Mouse (Mus musculus) heart, embryonic 16.5 days (tissue): ENCODE measurements around the gene Per1. TPM values are rescaled to one million over a fixed set of nuclear protein-coding genes. Genes with fewer than 3 reads are reported as not detected.

Experiments
- ATAC-seq: fragments of 200-750 bp; cut with Nextera tagmentation; replicated peaks from 2 replicates; pipeline ENCODE4 v1.8.0; 2017; ENCODE audit warnings: moderate number of reproducible peaks; ENCODE audit not compliant: insufficient read depth, low FRiP score; ENCODE audit errors: extremely low read depth
- H3K27ac ChIP-seq: fragments of 300-500 bp; sonication (generic); 2 replicates; pipeline ENCODE4 v1.5.1; 2014; ENCODE audit warnings: mild to moderate bottlenecking, low read length, control low read depth, moderate library complexity
- H3K27me3 ChIP-seq: fragments of 300-500 bp; sonication (generic); 2 replicates; pipeline ENCODE4 v1.6.1; 2014; ENCODE audit warnings: low read length, mixed read lengths; ENCODE audit not compliant: control insufficient read depth, insufficient read depth
- H3K36me3 ChIP-seq: fragments of 300-500 bp; sonication (generic); 2 replicates; pipeline ENCODE4 v1.6.1; 2014; ENCODE audit not compliant: control insufficient read depth, insufficient read depth
- H3K4me1 ChIP-seq: fragments of 300-500 bp; sonication (generic); 2 replicates; pipeline ENCODE4 v1.6.1; 2014; ENCODE audit warnings: low read length, mixed read lengths; ENCODE audit not compliant: control insufficient read depth, insufficient read depth
- H3K4me2 ChIP-seq: fragments of 300-500 bp; sonication (generic); 2 replicates; pipeline ENCODE4 v1.6.1; 2014; ENCODE audit warnings: low read depth, mild to moderate bottlenecking, control low read depth, low read length
- H3K4me3 ChIP-seq: fragments of 300-500 bp; sonication (generic); 2 replicates; pipeline ENCODE4 v1.5.1; 2014; ENCODE audit warnings: mild to moderate bottlenecking, control low read depth, low read length
- H3K9ac ChIP-seq: fragments of 300-500 bp; sonication (generic); 2 replicates; pipeline ENCODE4 v1.6.1; 2014; ENCODE audit warnings: low read length, control low read depth
- H3K9me3 ChIP-seq: fragments of 300-500 bp; sonication (generic); replicated peaks from 2 replicates; pipeline ENCODE4 v1.6.1; 2016; ENCODE audit warnings: low read length; ENCODE audit not compliant: control insufficient read depth
- WGBS: fragments of 180-500 bp; shearing (Covaris S2); extraction: QIAGEN DNeasy Blood & Tissue Kit; methylation state at CpG from one replicate; pipeline ENCODE4 v1.1.7; 2014; 5-methylcytosine and 5-hydroxymethylcytosine counted together
- polyA plus RNA-seq: library from polyadenylated mRNA; unstranded; fragments of >200 nt; fragmentation: Nextera tagmentation; extraction: Ambion mirVana; gene quantifications from 2 replicates; pipeline ENCODE4 v1.2.1, GENCODE M21; 2015

The Per1 gene
- polyA plus RNA-seq, 1 experiment from 2014 or later = 19.6 TPM

GRCm38 (mm10) chr11:69121001-69121740, 26.2 kb downstream of the Per1 start:
- peaks cover 35% of the 10 kb centered on the region for H3K4me1 ChIP-seq
- H3K27ac ChIP-seq = peak overlapping the region; percentile 93
- no peak for ATAC-seq
- no peaks in the 10 kb centered on the region for H3K9me3 ChIP-seq
- H3K9ac ChIP-seq = peak overlapping the region; percentile 81
- no peaks in the 10 kb centered on the region for H3K36me3 ChIP-seq
- H3K4me2 ChIP-seq = peak overlapping the region; percentile 83
- H3K4me3 ChIP-seq = peak overlapping the region; percentile 72
- 2% methylated on average over 33 of the region's 33 CpGs for whole genome bisulfite sequencing
- no peaks in the 10 kb centered on the region for H3K27me3 ChIP-seq

DNA sequence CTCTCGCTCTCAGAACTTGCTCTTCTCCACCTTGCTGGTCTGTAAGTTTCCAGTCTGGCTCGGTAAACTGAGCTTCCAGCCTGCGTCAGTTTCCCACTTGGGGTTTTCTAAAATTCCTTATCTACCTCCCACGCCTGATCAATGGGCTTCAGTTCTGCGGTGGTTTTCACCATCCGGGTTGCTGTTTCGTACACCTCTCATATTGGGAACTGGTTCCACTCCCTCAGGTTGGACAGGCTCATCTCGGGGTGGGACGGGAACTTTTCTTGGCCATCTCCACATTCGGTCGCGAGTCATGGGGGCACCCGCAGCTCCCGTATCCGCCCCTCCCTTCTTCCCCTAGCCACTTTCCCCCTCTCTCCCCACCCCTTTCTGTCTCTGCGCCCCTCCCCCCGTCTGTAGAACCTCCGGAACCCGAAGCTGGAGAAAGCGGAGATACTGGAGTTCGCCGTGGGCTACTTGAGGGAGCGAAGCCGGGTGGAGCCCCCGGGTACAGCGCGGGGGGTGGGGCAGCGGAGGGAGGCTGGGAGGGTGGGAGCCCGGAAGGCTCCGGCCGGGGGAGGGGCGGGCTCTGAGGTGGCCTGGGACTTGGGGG, 26.8 kb downstream of the Per1 start:
- Histone ChIP-seq H3K27ac (peak overlapping the region; percentile 93), H3K9ac (peak overlapping the region; percentile 81), H3K4me2 (peak overlapping the region; percentile 83), H3K36me3 (no peaks in the 10 kb centered on the region), H3K27me3 (no peaks in the 10 kb centered on the region), H3K4me1 (peaks cover 39% of the 10 kb centered on the region), H3K4me3 (peak overlapping the region; percentile 72), H3K9me3 (no peaks in the 10 kb centered on the region)
- WGBS = 1% methylated on average over 31 of the region's 32 CpGs
- ATAC-seq = no peak

GRCm38 (mm10) chr11:69122336-69122951, 27.4 kb downstream of the Per1 start, which contains the start of gene 9130213A22Rik:
Gene 9130213A22Rik (minus strand): TSS chr11:69122589.
- peak; percentile 77 for ATAC-seq

DNA sequence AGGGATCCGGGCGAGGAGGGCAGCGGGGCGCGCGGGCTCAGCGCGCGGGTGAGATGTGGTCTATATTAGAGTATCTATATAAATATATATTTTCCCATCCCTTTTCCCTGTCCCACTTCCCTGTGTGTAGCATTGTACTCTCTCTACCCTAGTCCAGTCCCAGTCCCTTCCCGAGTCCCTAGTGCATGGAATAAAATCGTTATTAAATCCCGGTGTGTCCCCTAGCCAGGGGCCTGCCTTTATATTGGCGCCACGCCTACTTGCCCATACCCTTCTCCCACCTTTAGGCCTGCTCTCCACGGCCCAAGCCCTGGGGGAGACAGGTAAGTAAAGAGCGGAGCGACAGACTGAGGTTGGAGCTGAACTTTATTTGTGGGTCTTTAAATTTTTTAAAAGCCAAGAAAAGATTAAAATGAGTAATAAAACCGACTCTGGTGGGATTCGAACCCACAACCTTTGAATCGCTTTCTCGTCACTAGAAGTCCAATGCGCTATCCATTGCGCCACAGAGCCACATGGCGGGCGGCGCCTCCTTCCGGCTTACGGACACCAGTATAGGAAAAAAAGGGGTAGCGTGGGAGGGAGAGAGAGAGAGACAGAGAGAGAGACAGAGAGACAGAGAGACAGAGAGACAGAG, 28.2 kb downstream of the Per1 start:
- Histone ChIP-seq H3K4me2 (peak overlapping the region; percentile 83), H3K9ac (peak overlapping the region; percentile 81), H3K27me3 (no peaks in the 10 kb centered on the region), H3K9me3 (no peaks in the 10 kb centered on the region), H3K4me3 (peak overlapping the region; percentile 72), H3K27ac (peak overlapping the region; percentile 93), H3K4me1 (peaks cover 35% of the 10 kb centered on the region), H3K36me3 (no peaks in the 10 kb centered on the region)
- WGBS = under 1% methylated on average over 29 of the region's 29 CpGs
- peak; percentile 0; the same call in 1 of the 2 replicates for ATAC-seq

More at GRCm38 (mm10) chr11:69122336-69122951, 27.4 kb downstream of the Per1 start, which contains the start of gene 9130213A22Rik:
- Histone ChIP-seq H3K4me3 (peak within 1 kb of the TSS; percentile 72), H3K36me3 (no peaks in the 10 kb centered on the region), H3K4me1 (peaks cover 36% of the 10 kb centered on the region), H3K9ac (peak within 1 kb of the TSS; percentile 81), H3K27me3 (no peaks in the 10 kb centered on the region), H3K4me2 (peak within 1 kb of the TSS; percentile 83), H3K9me3 (no peaks in the 10 kb centered on the region), H3K27ac (peak within 1 kb of the TSS; percentile 93)
- under 1% methylated on average over 62 of the region's 66 CpGs for WGBS

- no peaks in the 10 kb centered on the region for H3K27me3 ChIP-seq
- H3K9ac ChIP-seq = peak overlapping the region; percentile 78
- peak; percentile 47 for ATAC-seq
- peak overlapping the region; percentile 72 for H3K4me3 ChIP-seq
- H3K4me2 ChIP-seq = peak overlapping the region; percentile 83
- WGBS = under 1% methylated on average over 31 of the region's 31 CpGs
- H3K4me1 ChIP-seq = peaks cover 34% of the 10 kb centered on the region
- peak overlapping the region; percentile 93 for H3K27ac ChIP-seq
- no peaks in the 10 kb centered on the region for H3K9me3 ChIP-seq
- no peaks in the 10 kb centered on the region for H3K36me3 ChIP-seq
Measured at GRCm38 (mm10) chr11:69123693-69124497, 28.9 kb downstream of the Per1 start.

GRCm38 (mm10) chr11:69124498-69124847, 29.5 kb downstream of the Per1 start:
- Histone ChIP-seq H3K9ac (no peak overlapping the region), H3K4me1 (peaks cover 29% of the 10 kb centered on the region), H3K36me3 (no peaks in the 10 kb centered on the region), H3K27me3 (no peaks in the 10 kb centered on the region), H3K4me3 (peak overlapping the region; percentile 72), H3K4me2 (peak overlapping the region; percentile 83), H3K9me3 (no peaks in the 10 kb centered on the region), H3K27ac (no peak overlapping the region)
- under 1% methylated on average over 3 of the region's 3 CpGs for WGBS
- ATAC-seq = no peak; the same call in 1 of the 2 replicates

- peak overlapping the region; percentile 87 for H3K27ac ChIP-seq
- peak overlapping the region; percentile 95 for H3K4me2 ChIP-seq
- H3K9ac ChIP-seq = peak overlapping the region; percentile 75
- H3K27me3 ChIP-seq = no peaks in the 10 kb centered on the region
- no peaks in the 10 kb centered on the region for H3K9me3 ChIP-seq
- H3K4me1 ChIP-seq = peaks cover 23% of the 10 kb centered on the region
- peak overlapping the region; percentile 71 for H3K4me3 ChIP-seq
- WGBS = under 1% methylated on average over 24 of the region's 24 CpGs
- ATAC-seq = peak; percentile 1; the same call in 1 of the 2 replicates
- H3K36me3 ChIP-seq = no peaks in the 10 kb centered on the region
Measured at GRCm38 (mm10) chr11:69125041-69125851, 30.2 kb downstream of the Per1 start.

GRCm38 (mm10) chr11:69125852-69125918, 30.7 kb downstream of the Per1 start, which contains the start of gene Aloxe3:
Gene Aloxe3 (plus strand): TSS chr11:69125896.
- peak within 1 kb of the TSS; percentile 95 for H3K4me2 ChIP-seq
- peak within 1 kb of the TSS; percentile 87 for H3K27ac ChIP-seq
- 3% methylated on average over 3 of the region's 3 CpGs for WGBS
- peak within 1 kb of the TSS; percentile 71 for H3K4me3 ChIP-seq
- H3K4me1 ChIP-seq = peaks cover 19% of the 10 kb centered on the region
- H3K36me3 ChIP-seq = no peaks in the 10 kb centered on the region
- ATAC-seq = no peak
- H3K9ac ChIP-seq = peak within 1 kb of the TSS; percentile 75
- H3K27me3 ChIP-seq = no peaks in the 10 kb centered on the region
- no peaks in the 10 kb centered on the region for H3K9me3 ChIP-seq
